Comparison of ENCODE assay signal across 17 mouse cellular contexts in the genomic region with DNA sequence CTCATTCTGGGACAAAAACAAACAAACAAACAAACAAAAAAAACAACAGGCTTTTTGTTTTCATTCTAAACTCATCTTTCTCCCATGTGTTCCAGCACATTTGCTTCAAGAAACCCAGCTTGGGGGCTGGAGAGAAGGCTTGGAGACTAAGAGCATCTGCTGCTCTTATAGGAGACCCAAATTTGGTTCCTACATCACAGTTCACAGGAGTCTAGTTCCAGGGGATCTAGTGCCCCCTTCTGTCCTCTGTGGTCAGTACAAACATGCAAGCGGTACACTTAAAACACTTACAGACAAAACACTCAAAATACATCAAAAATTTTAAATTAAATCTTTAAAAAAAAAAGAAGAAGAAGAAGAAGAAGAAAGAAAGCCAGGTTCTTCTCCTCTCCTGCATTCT. TPM values are rescaled to one million over a fixed set of nuclear protein-coding genes. Genes with fewer than 3 reads are reported as not detected.
DNase-seq lines count a peak whose midpoint lies in the region; ATAC-seq and TF ChIP-seq lines count a peak whose summit lies in the region.
"Had no signal": no experiment of that assay in that cellular context is flagged by ENCODE, and none has a peak within 500 bp of the region (broad histone marks: within the 10 kb centered on the region; RNA-seq: fewer than 3 reads in every experiment).

No protein-coding gene starts in this region.

- no peaks in the 10 kb centered on the region for H3K4me1 ChIP-seq in liver, embryonic 14.5 days (replicated peaks; ENCODE audit: control insufficient read depth in 2 of 2, insufficient read depth in 2 of 2, low read length in 1 of 2)
- no peaks in the 10 kb centered on the region for H3K4me1 ChIP-seq in liver, embryonic 12.5 days
- H3K4me1 ChIP-seq in CH12.LX (ENCODE audit: control insufficient read depth in 1 of 2, insufficient read depth in 2 of 2) = peaks cover 2 to 18% of the 10 kb centered on the region in 2 experiments; a peak in 3 of 4 replicates
- no peaks in the 10 kb centered on the region for H3K4me1 ChIP-seq in hindbrain, embryonic 14.5 days (replicated peaks; ENCODE audit: control insufficient read depth, insufficient read depth, low read length)
- H3K4me1 ChIP-seq: embryonic facial prominence, embryonic 12.5 days; heart, embryonic 15.5 days; limb, embryonic 13.5 days; stomach, embryonic 15.5 days had no signal

- H3K79me2 ChIP-seq in CH12.LX (replicated peaks; ENCODE audit: control insufficient read depth, extremely low read depth, insufficient read depth, poor library complexity, severe bottlenecking) = no peaks in the 10 kb centered on the region; the same call in 1 of the 2 replicates

- H3K9ac ChIP-seq in liver, embryonic 14.5 days (replicated peaks) = no peak overlapping the region
- no peak overlapping the region for H3K9ac ChIP-seq in liver, embryonic 12.5 days
- no peak overlapping the region for H3K9ac ChIP-seq in CH12.LX (ENCODE audit: insufficient read depth, low read depth)
- no peak overlapping the region for H3K9ac ChIP-seq in hindbrain, embryonic 14.5 days
- H3K9ac ChIP-seq: embryonic facial prominence, embryonic 12.5 days; forebrain, postnatal 0 days; heart, embryonic 15.5 days; limb, embryonic 13.5 days; stomach, embryonic 15.5 days had no signal

- no peak overlapping the region for H3K4me3 ChIP-seq in liver, embryonic 14.5 days (ENCODE audit: insufficient read depth in 1 of 2, low read depth in 2 of 2, low read length in 2 of 2)
- H3K4me3 ChIP-seq in liver, embryonic 12.5 days = no peak overlapping the region
- H3K4me3 ChIP-seq in CH12.LX (replicated peaks in 1 of 3; ENCODE audit: low read depth in 2 of 3, low read length in 2 of 3, poor library complexity in 1 of 3) = no peak overlapping the region
- H3K4me3 ChIP-seq in hindbrain, embryonic 14.5 days (replicated peaks; ENCODE audit: low read length) = no peak overlapping the region
- H3K4me3 ChIP-seq: embryonic facial prominence, embryonic 12.5 days; heart, embryonic 15.5 days; limb, embryonic 13.5 days; megakaryocyte, embryonic 14.5 days; stomach, embryonic 15.5 days had no signal

- TF ChIP-seq CTCF in liver, embryonic 14.5 days (IDR thresholded peaks at IDR 0.05; ENCODE audit: low read depth) = peak; percentile 46
- TF ChIP-seq CTCF in CH12.LX (conservative IDR thresholded peaks at IDR 0.05 in 1 of 2, IDR thresholded peaks at IDR 0.05 in 1 of 2; ENCODE audit: low read depth in 2 of 2, low read length in 2 of 2) = peak in 1 of 2 experiments; percentile 54; a peak in 2 of 4 replicates

- H3K36me3 ChIP-seq in liver, embryonic 14.5 days (replicated peaks; ENCODE audit: control insufficient read depth, insufficient read depth, low read depth) = peaks cover 17% of the 10 kb centered on the region
- H3K36me3 ChIP-seq in liver, embryonic 12.5 days = peaks cover 96% of the 10 kb centered on the region
- H3K36me3 ChIP-seq in CH12.LX (replicated peaks in 1 of 2; ENCODE audit: control insufficient read depth in 1 of 2, insufficient read depth in 1 of 2, low read length in 1 of 2) = peaks cover 64 to 92% of the 10 kb centered on the region in 2 experiments
- H3K36me3 ChIP-seq in hindbrain, embryonic 14.5 days (replicated peaks; ENCODE audit: control insufficient read depth, insufficient read depth) = peaks cover 99% of the 10 kb centered on the region

- intact Hi-C loops in gastrocnemius, postnatal 36 days (cut with DNase I) = loop anchor here (5.0 kb wide), 2 partner anchors 38 to 118 kb away; no protein-coding TSS in a partner anchor

- in situ Hi-C loops in CH12.LX (cut with MboI; ENCODE audit: low pct_ligation_motif_present, low pct_unique_long_range_greater_than_20kb, low sequenced_read_pairs) = no loop called here

- ATAC-seq in liver, embryonic 14.5 days (ENCODE audit: insufficient read depth) = no peak
- no peak for ATAC-seq in liver, embryonic 12.5 days
- no peak for ATAC-seq in hindbrain, embryonic 14.5 days (ENCODE audit: low FRiP score)
- ATAC-seq: forebrain, postnatal 0 days had no signal

- peak; percentile 48 for TF ChIP-seq RAD21 in CH12.LX (IDR thresholded peaks at IDR 0.05; ENCODE audit: low read depth, low read length)

- H3K27me3 ChIP-seq in liver, embryonic 14.5 days (ENCODE audit: control insufficient read depth, insufficient read depth, low read length) = no peaks in the 10 kb centered on the region
- H3K27me3 ChIP-seq in liver, embryonic 12.5 days (replicated peaks) = no peaks in the 10 kb centered on the region
- H3K27me3 ChIP-seq in CH12.LX (replicated peaks) = no peaks in the 10 kb centered on the region
- H3K27me3 ChIP-seq in hindbrain, embryonic 14.5 days (ENCODE audit: control insufficient read depth, insufficient read depth, low read length) = no peaks in the 10 kb centered on the region
- H3K27me3 ChIP-seq: embryonic facial prominence, embryonic 12.5 days; heart, embryonic 15.5 days; limb, embryonic 13.5 days; megakaryocyte, embryonic 14.5 days; stomach, embryonic 15.5 days had no signal

- TF ChIP-seq POLR2A in CH12.LX (IDR thresholded peaks at IDR 0.05; ENCODE audit: low read depth, low read length) = no peak

- dilution Hi-C loops in CH12.LX (cut with MboI; ENCODE audit: extremely low pct_ligation_motif_present, extremely low pct_unique_long_range_greater_than_20kb, low sequenced_read_pairs) = no loop called here

- no peak for TF ChIP-seq EP300 in liver, embryonic 14.5 days (IDR thresholded peaks at IDR 0.05; ENCODE audit: low read depth)
- no peak for TF ChIP-seq EP300 in CH12.LX (IDR thresholded peaks at IDR 0.05; ENCODE audit: low read length)

- H3K4me2 ChIP-seq in liver, embryonic 14.5 days (ENCODE audit: low read depth) = no peak overlapping the region
- H3K4me2 ChIP-seq in liver, embryonic 12.5 days = no peak overlapping the region
- no peak overlapping the region for H3K4me2 ChIP-seq in CH12.LX (ENCODE audit: insufficient read depth, low read depth, poor library complexity, severe bottlenecking)
- no peak overlapping the region for H3K4me2 ChIP-seq in hindbrain, embryonic 14.5 days (replicated peaks)
- H3K4me2 ChIP-seq: embryonic facial prominence, embryonic 12.5 days; heart, embryonic 15.5 days; limb, embryonic 13.5 days; stomach, embryonic 15.5 days had no signal

- DNase-seq in cerebellum, adult 9-11 months = peak; percentile 23
- DNase-seq in cerebellum, adult 8-10 months = no peak
- no peak for DNase-seq in liver, embryonic 14.5 days (ENCODE audit: low read depth in 3 of 3, low spot score in 3 of 3)
- DNase-seq in CH12.LX (ENCODE audit: extremely low read depth) = no peak
- DNase-seq in cerebellum, postnatal 14 days = peak; percentile 42 to 52
- no peak for DNase-seq in hindbrain, embryonic 14.5 days (ENCODE audit: low spot score)
- DNase-seq in gastrocnemius, postnatal 36 days = no peak
- DNase-seq: adrenal gland, postnatal 36 days; forebrain, postnatal 0 days; kidney, adult 18-20 months had no signal

- H3K27ac ChIP-seq in liver, embryonic 14.5 days = no peak overlapping the region
- H3K27ac ChIP-seq in liver, embryonic 12.5 days = no peak overlapping the region
- no peak overlapping the region for H3K27ac ChIP-seq in CH12.LX (ENCODE audit: insufficient read depth, low read depth)
- no peak overlapping the region for H3K27ac ChIP-seq in hindbrain, embryonic 14.5 days
- H3K27ac ChIP-seq: embryonic facial prominence, embryonic 12.5 days; heart, embryonic 15.5 days; limb, embryonic 13.5 days; stomach, embryonic 15.5 days had no signal

- H3K9me3 ChIP-seq in liver, embryonic 14.5 days (ENCODE audit: control insufficient read depth, low read length) = no peaks in the 10 kb centered on the region
- no peaks in the 10 kb centered on the region for H3K9me3 ChIP-seq in liver, embryonic 12.5 days (replicated peaks)
- no peaks in the 10 kb centered on the region for H3K9me3 ChIP-seq in CH12.LX (replicated peaks; ENCODE audit: low read length)
- H3K9me3 ChIP-seq in hindbrain, embryonic 14.5 days (ENCODE audit: control insufficient read depth, low read length) = no peaks in the 10 kb centered on the region
- H3K9me3 ChIP-seq: embryonic facial prominence, embryonic 12.5 days; heart, embryonic 15.5 days; limb, embryonic 13.5 days; megakaryocyte, embryonic 14.5 days; stomach, embryonic 15.5 days had no signal

- WGBS in liver, embryonic 14.5 days (ENCODE audit: insufficient replicate concordance) = 86% methylated on average over 1 of the region's 1 CpGs
- WGBS in liver, embryonic 12.5 days (ENCODE audit: insufficient replicate concordance) = 90% methylated on average over 1 of the region's 1 CpGs
- 100% methylated on average over 1 of the region's 1 CpGs for WGBS in hindbrain, embryonic 14.5 days

RNA-seq across cellular contexts. Expression of a gene that starts 16.4 kb away (rescaled TPM):
- polyA plus RNA-seq in liver, embryonic 14.5 days (2012; rRNA removed) = 12.7 and 14.8 TPM in 2 replicates
- 15.0 and 15.9 TPM in 2 replicates for polyA plus RNA-seq in liver, embryonic 14.5 days (2014; fragmentation: Nextera tagmentation; extraction: Ambion mirVana)
- polyA plus RNA-seq in liver, embryonic 12.5 days (2016; fragmentation: Nextera tagmentation; extraction: Ambion mirVana) = 4.5 and 4.9 TPM in 2 replicates
- total RNA-seq in CH12.LX (2012; rRNA removed) (1.9 and 2.6 TPM in 2 replicates), CH12.LX (2014; rRNA removed) (1.7 and 1.9 TPM in 2 replicates)
- 2.9 and 3.3 TPM in 2 replicates for polyA plus RNA-seq in CH12.LX (2012; ENCODE audit: insufficient read length, low read depth)
- polyA plus RNA-seq in hindbrain, embryonic 14.5 days (2014; fragmentation: Nextera tagmentation; extraction: Ambion mirVana) = 3.0 and 3.5 TPM in 2 replicates
- total RNA-seq in gastrocnemius, postnatal 36 days (2021) = 1 to 10 TPM; 1.3 to 2.4 TPM

RNA-seq across cellular contexts. Expression of a gene that starts 30.4 kb away (rescaled TPM):
- 10.9 and 16.9 TPM in 2 replicates for polyA plus RNA-seq in liver, embryonic 14.5 days (2012; rRNA removed)
- polyA plus RNA-seq in liver, embryonic 14.5 days (2014; fragmentation: Nextera tagmentation; extraction: Ambion mirVana) = 10.0 and 10.5 TPM in 2 replicates
- 12.7 and 13.4 TPM in 2 replicates for polyA plus RNA-seq in liver, embryonic 12.5 days (2016; fragmentation: Nextera tagmentation; extraction: Ambion mirVana)
- total RNA-seq in CH12.LX (2012; rRNA removed) (20.4 and 20.7 TPM in 2 replicates), CH12.LX (2014; rRNA removed) (10.3 and 13.9 TPM in 2 replicates)
- 24.8 and 27.7 TPM in 2 replicates for polyA plus RNA-seq in CH12.LX (2012; ENCODE audit: insufficient read length, low read depth)
- 33.1 and 33.4 TPM in 2 replicates for polyA plus RNA-seq in hindbrain, embryonic 14.5 days (2014; fragmentation: Nextera tagmentation; extraction: Ambion mirVana)
- total RNA-seq in gastrocnemius, postnatal 36 days (2021) = 10 to 100 TPM; 22.0 to 22.5 TPM

RNA-seq across cellular contexts. Expression of a gene that starts 30.4 kb away (rescaled TPM):
- 14.7 and 16.0 TPM in 2 replicates for polyA plus RNA-seq in liver, embryonic 14.5 days (2012; rRNA removed)
- 5.4 and 6.3 TPM in 2 replicates for polyA plus RNA-seq in liver, embryonic 14.5 days (2014; fragmentation: Nextera tagmentation; extraction: Ambion mirVana)
- polyA plus RNA-seq in liver, embryonic 12.5 days (2016; fragmentation: Nextera tagmentation; extraction: Ambion mirVana) = 20.2 and 21.0 TPM in 2 replicates
- 19.8 and 20.2 TPM in 2 replicates for total RNA-seq in CH12.LX (2012; rRNA removed)
- total RNA-seq in CH12.LX (2014; rRNA removed) = 15.4 and 19.9 TPM in 2 replicates
- 23.4 and 26.7 TPM in 2 replicates for polyA plus RNA-seq in CH12.LX (2012; ENCODE audit: insufficient read length, low read depth)
- polyA plus RNA-seq in hindbrain, embryonic 14.5 days (2014; fragmentation: Nextera tagmentation; extraction: Ambion mirVana) = 18.4 and 19.0 TPM in 2 replicates
- total RNA-seq in gastrocnemius, postnatal 36 days (2021) = 1 to 10 TPM; 3.2 to 4.5 TPM

RNA-seq across cellular contexts. Expression of a gene that starts 30.6 kb away (rescaled TPM):
- polyA plus RNA-seq in liver, embryonic 14.5 days (2012; rRNA removed) = 1.1 and 1.5 TPM in 2 replicates
- polyA plus RNA-seq in liver, embryonic 14.5 days (2014; fragmentation: Nextera tagmentation; extraction: Ambion mirVana) = 0.20 and 0.36 TPM in 2 replicates
- polyA plus RNA-seq in liver, embryonic 12.5 days (2016; fragmentation: Nextera tagmentation; extraction: Ambion mirVana) = 0.33 and 0.41 TPM in 2 replicates
- total RNA-seq in CH12.LX (2012; rRNA removed) (1.6 and 1.9 TPM in 2 replicates), CH12.LX (2014; rRNA removed) (0.64 and 0.93 TPM in 2 replicates)
- polyA plus RNA-seq in CH12.LX (2012; ENCODE audit: insufficient read length, low read depth) = 1.6 and 1.7 TPM in 2 replicates
- polyA plus RNA-seq in hindbrain, embryonic 14.5 days (2014; fragmentation: Nextera tagmentation; extraction: Ambion mirVana) = 1.0 and 1.2 TPM in 2 replicates
- under 1 TPM; 0.54 to 0.66 TPM for total RNA-seq in gastrocnemius, postnatal 36 days (2021)

RNA-seq across cellular contexts. Expression of a gene that starts 48.0 kb away (rescaled TPM):
- 0.12 TPM in 1 of 2 replicates, not detected in the other for polyA plus RNA-seq in liver, embryonic 14.5 days (2012; rRNA removed)
- not detected in 2 replicates for polyA plus RNA-seq in liver, embryonic 14.5 days (2014; fragmentation: Nextera tagmentation; extraction: Ambion mirVana)
- polyA plus RNA-seq in liver, embryonic 12.5 days (2016; fragmentation: Nextera tagmentation; extraction: Ambion mirVana) = not detected in 2 replicates
- total RNA-seq in CH12.LX (2012; rRNA removed) (0.17 TPM in 1 of 2 replicates, not detected in the other), CH12.LX (2014; rRNA removed) (0.24 TPM in 1 of 2 replicates, not detected in the other)
- not detected in 2 replicates for polyA plus RNA-seq in CH12.LX (2012; ENCODE audit: insufficient read length, low read depth)
- polyA plus RNA-seq in hindbrain, embryonic 14.5 days (2014; fragmentation: Nextera tagmentation; extraction: Ambion mirVana) = not detected in 2 replicates
- under 1 TPM; 0.42 to 0.54 TPM for total RNA-seq in gastrocnemius, postnatal 36 days (2021)
- polyA plus RNA-seq: forebrain, postnatal 0 days; heart, embryonic 15.5 days; limb, embryonic 13.5 days; neural tube, embryonic 11.5 days; stomach, embryonic 15.5 days had no signal

Comparison
In these comparisons a context has a peak if more than half of its experiments do, and no peak if none do; other contexts are left out.
1. DNase-seq: peak in cerebellum, adult 9-11 months (single experiment) and cerebellum, postnatal 14 days (2 of 2); none in cerebellum, adult 8-10 months (single experiment), liver, embryonic 14.5 days (0 of 3), CH12.LX (single experiment), hindbrain, embryonic 14.5 days (single experiment) and gastrocnemius, postnatal 36 days (0 of 2).